Mouse (Mus musculus) A20 (cell line): Measurements from ENCODE around the gene Trap1.
A peak's percentile ranks its signal among the peaks of the same experiment; 100 is the strongest.
"Not testable (repeated sequence)": the region's sequence is repeated elsewhere in the genome, so short reads cannot be mapped to it uniquely, and the experiment has no call there.

Source experiments
- DNase-seq: peaks from one replicate; pipeline ENCODE4 v3.0.0-alpha.2; 2011; ENCODE audit warnings: low read depth, low spot score

Trap1 gene

DNA sequence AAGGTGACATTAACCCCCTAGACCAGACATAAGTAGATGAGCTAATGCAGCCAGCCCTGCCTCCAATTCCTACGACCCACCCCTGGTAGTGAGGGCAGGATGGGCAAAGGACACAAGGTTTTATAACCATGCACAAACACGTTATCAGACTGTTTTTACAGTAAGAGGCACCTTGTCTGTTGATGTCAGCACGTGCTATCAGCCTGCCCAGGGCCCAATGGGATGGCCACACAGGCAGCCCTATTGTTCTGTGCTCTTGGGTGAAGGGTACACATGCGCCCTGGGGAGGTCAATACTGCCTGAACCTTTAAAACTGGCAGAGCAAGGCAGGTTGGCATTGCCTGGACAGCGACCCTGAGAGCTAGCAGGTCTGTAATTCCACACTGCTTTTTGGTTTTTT, 40.8 kb downstream of the Trap1 start, which contains the start of gene Dnase1:
Dnase1 (plus strand) TSS at position 136 of the 400 bp plus-strand sequence.
- DNase-seq = no peak

DNA sequence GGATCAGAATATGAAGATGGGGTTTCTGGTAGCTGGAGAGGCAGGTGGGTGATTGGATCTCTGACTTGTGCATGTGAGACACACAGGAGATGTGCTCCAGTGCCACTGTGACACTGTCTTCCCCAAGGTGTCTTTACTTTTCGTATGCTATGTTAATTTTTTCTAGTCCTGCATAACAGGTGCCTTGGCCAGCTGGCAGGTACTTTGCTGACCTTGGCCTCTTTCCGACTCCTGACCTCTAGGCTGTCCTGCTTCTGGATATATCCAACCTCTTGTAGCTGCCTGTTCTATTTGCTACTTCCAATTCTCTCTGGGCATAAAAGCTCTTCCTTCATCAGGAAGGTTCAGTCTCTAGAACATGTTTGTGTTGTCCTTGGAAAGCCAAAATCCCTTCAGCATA, 42.1 kb downstream of the Trap1 start:
- no peak for DNase-seq

DNA sequence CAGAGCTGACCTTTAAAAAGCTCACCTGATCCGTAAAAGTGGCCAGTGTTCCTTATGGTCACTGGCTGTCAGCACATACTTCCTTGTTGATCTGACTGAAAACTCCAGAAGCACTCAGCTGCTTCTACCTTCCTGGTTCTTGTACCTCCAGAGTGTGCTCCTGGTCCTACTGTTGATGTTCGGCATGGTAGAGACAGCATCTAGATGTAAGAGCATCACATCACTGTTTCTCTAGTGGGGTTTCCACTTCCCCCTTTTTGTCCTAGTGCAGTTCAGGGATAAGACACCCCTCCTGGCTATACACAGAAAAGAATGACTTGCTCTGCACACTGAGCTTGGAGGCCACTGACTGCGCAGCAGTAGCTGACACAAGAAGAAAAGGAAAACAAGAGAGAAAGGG, 43.2 kb downstream of the Trap1 start:
- DNase-seq = peak; percentile 62

DNA sequence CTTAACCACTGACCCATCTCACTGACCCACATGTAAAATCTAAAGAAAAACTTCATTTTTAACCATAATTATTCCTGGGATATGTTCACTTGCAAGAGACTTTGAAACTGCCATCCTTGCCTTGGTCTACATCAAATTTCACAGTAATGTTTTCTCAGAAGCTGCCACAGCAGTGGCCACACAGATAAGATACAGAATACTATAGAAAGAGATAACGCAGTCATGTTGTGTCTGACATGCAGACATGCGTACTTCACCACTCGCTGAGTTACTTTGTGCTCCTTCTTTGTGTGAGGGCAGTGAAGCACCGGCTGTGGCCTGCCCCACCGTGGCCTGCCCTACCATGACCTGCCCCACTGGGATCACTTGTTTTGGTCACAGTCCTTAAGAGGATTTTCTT, 43.7 kb downstream of the Trap1 start:
- no peak for DNase-seq

DNA sequence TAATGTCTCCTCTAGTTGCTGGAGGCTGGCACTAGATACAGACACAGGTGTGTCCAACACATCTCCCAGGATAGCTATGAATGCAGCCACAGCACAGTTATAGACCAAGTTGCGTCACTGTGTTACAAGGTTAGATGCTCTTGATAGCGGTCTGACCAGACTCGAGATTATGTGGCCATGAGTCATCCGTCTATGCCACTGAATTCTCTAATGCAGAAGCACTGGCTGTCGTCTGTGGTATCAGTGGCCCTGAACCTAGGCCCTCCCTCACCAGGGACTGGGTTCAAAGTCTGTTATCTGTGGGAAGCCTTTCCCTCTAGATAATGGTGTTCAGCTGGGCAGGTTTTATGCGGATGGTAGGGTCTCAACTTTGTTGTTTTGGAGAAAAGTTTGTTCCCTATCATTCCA, 45.3 kb downstream of the Trap1 start:
- DNase-seq = peak; percentile 59

DNA sequence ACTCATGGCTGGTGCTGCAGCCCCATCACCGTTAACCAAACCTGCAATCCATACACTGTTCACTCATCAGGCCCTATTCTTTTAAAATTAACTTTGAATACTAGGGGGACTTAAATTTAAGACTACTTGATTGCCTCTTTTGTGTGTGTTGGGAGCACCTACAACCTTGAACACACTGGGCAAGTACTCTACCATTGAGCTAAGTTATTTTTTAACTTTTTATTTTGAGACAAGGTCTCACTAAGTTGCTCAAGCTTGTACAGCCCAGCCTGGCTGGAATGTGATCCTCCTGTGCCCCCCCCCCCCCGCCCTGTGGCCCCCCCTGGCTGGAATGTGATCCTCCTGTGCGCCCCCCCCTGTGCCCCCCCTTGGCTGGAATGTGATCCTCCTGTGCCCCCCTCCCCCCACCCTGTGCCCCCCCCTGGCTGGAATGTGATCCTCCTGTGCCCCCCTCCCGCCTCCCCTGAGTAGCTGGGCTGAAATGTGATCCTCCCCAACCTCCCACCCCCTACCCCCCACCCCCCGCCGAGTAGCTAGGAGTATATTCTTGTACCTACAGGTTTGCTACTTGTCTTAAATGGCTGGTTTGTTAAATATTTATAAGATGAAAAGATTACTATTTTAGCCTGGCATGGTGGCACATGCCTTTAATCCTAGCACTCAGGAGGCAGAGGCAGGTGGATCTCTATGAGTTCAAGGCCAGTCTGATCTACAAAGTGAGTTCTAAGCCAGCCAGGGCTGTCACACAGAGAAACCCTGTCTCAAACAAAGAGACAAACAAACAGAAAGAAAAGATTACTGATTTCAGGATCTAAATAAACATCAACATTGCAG, 46.0 kb downstream of the Trap1 start:
- peak; percentile 55 for DNase-seq

DNA sequence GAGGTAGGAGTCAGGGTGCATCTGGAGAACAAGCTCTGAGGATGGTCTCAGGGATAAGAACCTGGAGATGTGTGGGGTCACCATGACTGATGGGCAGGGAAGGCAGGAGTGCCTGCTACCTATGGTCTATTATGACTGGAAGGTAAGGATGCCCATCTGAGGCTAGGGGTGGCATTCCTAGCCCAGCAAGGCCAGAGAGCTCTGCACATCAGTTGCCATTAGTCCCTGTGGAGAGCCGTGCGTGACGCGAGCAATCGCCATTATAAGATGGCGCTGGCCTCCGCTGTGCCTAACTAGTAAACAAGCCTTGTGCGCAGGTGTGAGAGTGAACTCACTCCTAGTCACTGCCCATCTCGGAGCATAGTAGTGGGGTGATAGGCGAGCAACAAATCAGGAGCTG, 47.1 kb downstream of the Trap1 start:
- DNase-seq = peak; percentile 90

DNA sequence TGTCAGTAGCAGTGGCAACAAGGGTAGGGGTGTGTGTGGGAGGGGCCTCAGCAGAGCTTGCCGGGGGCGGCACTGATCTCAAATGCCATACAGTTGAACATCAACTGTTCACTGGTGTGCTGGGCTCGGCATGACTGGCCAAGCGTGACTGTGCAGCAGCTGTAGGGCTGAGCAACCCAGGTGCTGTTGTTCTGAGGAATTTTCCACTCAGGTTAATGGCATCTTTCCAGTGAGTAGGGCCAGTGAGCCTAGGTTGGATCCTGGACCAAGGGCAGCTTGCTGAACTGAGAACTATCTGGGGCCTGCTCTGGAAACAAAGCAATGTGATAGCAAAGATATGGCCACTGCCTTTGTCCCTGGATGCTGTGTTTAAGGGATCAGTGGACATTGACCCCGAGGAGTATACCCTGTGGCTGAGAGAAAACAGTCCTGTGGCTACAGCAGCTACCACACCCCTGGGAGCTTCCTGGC, 48.2 kb downstream of the Trap1 start:
- DNase-seq = peak; percentile 97

DNA sequence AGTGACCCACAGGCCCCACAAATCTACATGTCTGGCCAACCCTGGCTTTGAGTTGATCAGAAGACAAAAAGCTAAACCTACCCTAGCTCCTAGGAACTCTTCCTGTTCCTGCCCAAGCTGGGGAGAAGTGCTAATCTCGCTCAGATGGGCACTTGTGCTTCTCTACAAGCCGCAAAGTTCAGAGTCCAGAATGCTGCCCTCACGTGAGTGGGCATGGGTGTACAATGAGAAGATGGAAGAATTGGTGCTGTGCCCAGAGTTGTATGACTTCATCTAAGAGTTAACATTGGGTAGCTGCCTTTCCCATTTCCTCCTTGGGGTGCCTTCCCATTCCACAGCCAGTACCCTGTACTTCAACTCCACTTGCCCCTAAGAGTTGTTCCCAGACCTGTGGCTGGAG, 50.4 kb downstream of the Trap1 start:
- DNase-seq = no peak

DNA sequence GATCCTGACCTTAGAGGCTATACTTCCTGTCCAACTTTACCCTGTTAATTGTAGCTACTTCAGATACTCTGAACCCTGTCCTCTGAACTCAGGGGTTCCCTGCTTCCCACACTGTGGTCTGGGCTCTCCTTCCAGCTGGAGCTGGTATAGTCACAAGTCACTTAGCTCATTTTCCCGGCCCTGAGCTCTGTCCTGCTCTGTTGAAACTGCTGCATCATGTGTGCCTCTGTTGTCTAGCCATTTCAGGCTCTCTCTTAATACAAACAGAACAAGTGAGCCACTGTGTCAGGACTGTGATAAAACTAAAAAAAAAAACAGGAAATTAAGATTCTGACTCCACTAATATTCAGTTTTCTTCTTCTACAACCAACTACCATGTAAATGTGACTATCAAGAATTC, 51.0 kb downstream of the Trap1 start:
- peak; percentile 24 for DNase-seq

DNA sequence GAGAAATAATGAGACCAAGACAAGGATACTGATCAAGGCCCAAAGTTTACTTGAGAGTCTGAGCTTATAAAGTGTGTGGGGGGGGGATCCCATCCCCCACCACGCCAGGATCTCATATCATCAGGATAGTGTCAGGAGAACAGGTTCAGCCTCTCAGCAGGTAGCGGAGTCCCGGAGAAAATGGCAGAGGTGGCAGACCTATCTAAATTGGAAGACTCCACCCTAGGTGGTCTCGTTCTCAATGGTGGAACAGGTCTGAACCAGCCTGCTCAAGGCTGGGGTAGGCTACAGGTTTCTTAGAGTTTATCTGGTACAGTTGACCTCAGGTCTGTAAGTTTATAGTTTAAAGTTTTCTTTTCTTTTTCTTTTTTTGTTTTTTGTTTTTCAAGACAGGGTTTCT, 54.9 kb downstream of the Trap1 start:
- no peak for DNase-seq

DNA sequence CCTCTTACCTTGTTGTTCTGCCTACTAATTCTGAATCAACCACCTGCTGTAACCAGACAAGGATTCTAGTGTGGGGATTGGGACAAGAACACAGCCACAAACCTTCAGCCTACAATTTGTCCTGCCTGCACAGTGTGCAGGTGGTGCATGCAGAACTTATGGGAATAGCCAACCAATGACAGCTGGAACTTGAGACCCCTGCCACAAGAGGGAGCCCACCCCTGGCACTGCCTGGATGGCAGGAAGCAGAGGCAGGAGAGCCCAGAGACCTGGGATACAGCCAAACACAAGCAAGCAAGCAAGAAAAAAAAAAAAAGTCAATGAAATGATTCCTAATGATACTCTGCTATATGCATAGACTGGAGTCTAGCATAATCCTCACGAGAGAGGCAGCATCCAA, 56.4 kb downstream of the Trap1 start:
- no peak for DNase-seq

DNA sequence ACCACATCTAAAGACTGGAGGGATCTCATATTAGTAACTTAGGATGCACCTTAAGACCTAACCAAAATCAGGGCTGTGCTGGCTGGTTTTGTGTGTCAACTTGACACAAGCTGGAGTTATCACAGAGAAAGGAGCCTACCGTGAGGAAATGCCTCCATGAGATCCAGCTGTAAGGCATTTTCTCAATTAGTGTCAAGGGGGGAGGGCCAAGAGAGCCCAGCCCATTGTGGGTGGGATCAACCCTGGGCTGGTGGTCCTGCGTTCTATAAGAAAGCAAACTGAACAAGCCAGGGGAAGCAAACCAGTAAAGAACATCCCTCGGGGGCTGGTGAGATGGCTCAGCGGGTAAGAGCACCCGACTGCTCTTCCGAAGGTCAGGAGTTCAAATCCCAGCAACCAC, 60.2 kb downstream of the Trap1 start:
- not testable (repeated sequence) for DNase-seq

DNA sequence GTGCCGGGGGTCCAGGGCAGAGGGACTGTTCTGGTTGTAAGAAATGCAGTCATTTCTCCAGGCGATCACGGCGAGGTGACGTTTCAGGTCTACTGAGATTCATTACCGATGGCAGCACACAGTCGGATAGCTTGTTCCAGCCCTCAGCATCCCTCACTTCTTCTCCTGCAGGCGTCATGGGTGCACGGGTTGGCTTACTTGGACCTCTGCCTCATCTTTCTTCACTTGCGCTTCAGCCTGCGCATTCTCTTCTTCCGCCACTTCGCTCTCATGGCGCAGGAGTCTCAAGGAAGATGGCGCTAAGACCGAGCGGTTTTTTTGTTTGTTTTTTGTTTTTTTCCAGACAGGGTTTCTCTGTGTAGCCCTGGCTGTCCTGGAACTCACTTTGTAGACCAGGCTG, 60.8 kb downstream of the Trap1 start:
- DNase-seq = not testable (repeated sequence)

DNA sequence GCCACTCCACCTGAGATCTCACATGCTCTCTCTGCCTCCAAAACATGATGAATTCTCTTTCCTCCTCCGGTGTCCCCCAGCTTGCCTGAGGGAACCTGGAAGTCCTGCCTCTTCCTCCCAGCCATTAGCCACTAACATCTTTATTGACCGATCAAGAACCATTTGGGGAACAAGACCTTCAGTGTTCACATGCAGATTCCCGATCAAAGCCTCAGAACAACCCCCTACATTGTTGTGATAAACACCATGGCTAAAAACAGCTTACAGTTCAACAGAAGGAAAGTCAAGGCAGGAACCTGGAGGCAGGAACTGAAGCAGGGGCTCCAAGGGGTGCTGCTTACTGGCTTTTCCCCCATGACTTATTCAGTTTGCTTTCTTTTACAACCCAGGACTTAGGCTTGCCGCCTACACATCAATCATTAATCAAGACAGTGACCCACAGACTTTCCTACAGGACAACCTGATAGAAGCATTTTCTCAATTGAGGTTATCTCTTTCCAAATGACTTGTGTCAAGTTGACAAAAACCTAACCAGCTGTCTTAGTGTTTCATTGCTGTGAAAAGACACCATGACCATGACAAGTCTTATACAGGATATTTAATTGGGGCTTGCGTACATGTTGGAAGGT, 63.5 kb downstream of the Trap1 start:
- no peak for DNase-seq

DNA sequence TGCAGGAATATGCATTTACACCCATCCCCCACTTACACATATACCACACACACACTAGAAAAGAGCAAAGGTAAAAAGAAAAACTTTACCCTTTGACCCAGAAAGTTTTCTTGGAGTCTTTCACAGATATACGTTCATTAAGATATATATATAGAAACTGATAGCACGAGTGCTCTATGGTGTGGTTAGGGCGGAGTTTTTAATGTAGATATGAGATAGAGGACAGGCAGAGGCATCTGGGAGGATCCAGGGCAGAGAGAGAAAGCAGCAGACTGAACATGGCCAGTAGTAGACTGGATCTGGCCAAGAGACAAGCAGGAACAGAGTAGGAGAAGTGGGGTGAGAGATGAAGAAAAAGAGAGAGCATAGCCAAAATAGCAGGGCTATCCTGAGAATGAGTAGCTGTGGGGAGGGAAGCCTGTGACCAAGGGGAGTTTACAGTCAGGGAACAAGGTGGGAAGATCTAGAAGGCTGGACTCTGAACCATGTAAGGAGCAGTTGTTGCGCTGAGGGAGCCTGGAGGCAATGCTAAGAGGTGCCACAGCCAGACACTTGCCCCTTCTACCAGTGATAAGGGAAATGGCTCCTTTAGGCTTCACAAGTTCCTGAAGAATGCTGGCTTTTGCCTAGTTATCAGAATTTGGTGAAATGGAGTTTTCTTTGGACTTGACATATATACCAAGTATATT, 64.6 kb downstream of the Trap1 start:
- DNase-seq = no peak

DNA sequence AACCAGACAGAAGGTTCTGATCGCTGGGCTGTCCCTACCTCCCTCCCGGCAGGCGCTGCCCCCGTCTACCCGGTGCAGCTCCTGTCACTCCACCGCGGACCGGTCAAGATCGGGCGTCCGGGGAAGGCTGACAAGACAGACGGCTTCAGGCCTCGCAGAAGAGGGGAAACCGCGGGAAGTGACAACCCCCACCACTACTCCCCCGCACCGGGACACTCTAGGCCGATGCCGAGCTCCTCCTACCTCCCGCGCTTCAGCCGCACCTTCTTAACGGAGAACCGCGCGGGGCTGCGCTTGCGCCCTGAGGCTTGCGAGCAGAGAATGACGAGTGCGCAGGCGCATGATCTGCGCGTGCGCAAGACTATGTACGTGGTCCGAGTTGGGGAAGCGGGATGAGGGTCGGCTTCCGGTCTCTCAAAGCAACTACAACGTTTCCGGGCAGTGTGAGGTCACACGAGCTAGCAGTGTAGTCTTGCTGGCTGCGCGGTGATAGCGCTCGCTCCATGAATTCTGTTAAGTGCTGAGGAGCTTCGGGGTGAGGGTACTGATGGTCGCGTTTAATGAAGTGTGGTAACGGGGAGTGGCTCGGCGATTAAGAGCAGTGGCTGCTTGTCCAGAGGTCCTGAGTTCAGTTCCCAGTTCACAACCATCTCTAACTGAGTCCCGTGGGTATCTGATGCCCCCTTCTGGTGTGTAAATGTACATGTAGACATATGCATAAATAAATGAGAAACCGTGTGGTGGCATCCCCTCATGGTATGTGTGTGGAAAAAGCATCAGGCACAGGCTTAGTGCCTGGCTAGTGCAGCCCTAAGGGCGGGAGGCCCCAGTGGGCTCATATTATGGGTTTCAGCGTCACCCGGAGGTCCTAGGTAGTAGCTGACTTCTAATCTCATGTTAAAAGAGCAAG, 73.9 kb downstream of the Trap1 start, which contains the start of gene Slx4:
Slx4 (minus strand) TSS at position 282 of the 910 bp plus-strand sequence.
- peak; percentile 99 for DNase-seq
